Mouse (Mus musculus) cortical plate, adult 2 months (tissue): ENCODE results near the gene Parp16.

Source experiments
- CTCF ChIP-seq: fragments of 200-500 bp; IDR thresholded peaks from 2 replicates; pipeline ENCODE4 v1.5.1; 2011; ENCODE audit warnings: mild to moderate bottlenecking, control low read depth, low read length; ENCODE audit not compliant: insufficient read depth; ENCODE audit errors: extremely low read depth
- POLR2A ChIP-seq: fragments of 200-500 bp; IDR thresholded peaks from 2 replicates; pipeline ENCODE4 v1.6.1; 2011; ENCODE audit warnings: mild to moderate bottlenecking, low read length, control low read depth; ENCODE audit not compliant: insufficient read depth; ENCODE audit errors: extremely low read depth

DNA sequence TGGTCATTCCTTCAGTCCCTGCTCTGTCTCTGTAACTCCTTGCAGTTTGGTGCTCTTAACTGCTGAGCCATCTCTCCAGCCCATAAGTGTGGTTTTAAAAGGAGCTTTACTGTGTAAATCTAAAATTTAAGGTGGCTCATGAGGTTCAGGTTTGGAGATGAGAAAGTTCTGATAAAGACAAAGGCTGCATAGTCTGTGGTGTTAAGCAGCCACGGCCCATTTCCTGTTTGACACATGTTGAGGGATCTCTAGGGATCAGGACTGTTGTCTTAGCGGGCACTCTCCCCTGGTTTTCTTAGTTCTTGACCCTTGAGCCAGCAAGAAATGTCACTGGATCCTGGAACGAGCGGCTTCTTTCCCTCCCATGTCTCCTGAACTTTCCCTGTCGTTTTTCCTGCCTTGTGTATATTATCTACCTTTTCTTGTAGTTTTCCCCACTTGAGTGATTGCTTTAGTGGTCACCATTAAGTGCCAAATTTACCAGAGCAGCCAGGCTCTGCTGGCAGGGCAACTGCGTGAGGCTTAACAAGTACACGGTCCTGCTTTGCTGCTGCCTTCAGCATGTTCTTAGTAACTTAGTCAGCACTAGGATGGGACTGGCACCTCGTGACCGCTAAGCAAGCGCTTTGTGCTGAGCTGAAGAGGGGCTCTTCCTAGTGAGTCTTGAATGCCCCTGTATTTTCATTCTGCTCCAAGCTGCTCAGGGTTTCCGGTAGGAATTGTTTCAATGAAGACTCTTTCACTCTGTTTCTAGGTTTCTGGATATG is 10.1 kb downstream of the Parp16 start:
- TF ChIP-seq CTCF (no peak), POLR2A (no peak)
